Mouse (Mus musculus) liver, adult 2 months (tissue): ENCODE results near the gene Thrb.

Experiments
- CTCF ChIP-seq: fragments of 200-500 bp; IDR thresholded peaks from 2 replicates; pipeline ENCODE4 v1.5.1; 2011; ENCODE audit warnings: low read depth, low read length, control low read depth
- POLR2A ChIP-seq: fragments of 200-500 bp; IDR thresholded peaks from 2 replicates; pipeline ENCODE4 v1.6.1; 2011; ENCODE audit warnings: low read length, control low read depth; ENCODE audit not compliant: insufficient read depth; ENCODE audit errors: extremely low read depth

GRCm38 (mm10) chr14:17850355-17850754, 190.3 kb downstream of the Thrb start:
- TF ChIP-seq CTCF (no peak), POLR2A (no peak)
